Mouse (Mus musculus) G1E (cell line): ENCODE results near the gene Btaf1.

Source experiments
- CTCF ChIP-seq: IDR thresholded peaks from 2 replicates; pipeline ENCODE4 v1.5.1; 2012; ENCODE audit warnings: low read depth, low read length, inconsistent platforms, mixed read lengths
- TAL1 ChIP-seq: conservative IDR thresholded peaks from 2 replicates; pipeline ENCODE4 v1.6.1; 2012; ENCODE audit warnings: low read depth, low read length, inconsistent platforms, mixed read lengths

DNA sequence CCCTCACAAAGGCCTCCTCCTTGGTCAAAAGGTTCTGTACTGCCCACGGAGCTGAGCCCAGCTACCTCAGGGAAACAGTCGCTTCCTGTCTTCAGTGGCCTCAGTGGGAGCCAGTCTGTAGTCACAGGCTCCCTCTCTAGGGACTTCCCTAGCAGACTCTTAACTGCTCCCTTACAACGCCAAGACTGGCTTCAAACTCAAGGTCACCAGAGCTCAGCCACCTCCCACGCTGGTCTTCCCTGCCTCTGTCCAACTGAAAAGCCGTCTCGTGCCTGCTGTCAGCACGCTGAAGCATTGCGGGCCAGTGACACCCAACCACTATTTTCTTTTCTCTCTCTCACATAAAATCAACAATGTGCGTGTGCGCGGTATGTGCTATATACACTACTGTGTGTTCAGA, 100.5 kb downstream of the Btaf1 start:
- TF ChIP-seq TAL1 (no peak), CTCF (no peak)
